Mouse (Mus musculus) bone marrow, adult 2 months (tissue): ENCODE measurements at regions not wholly inside any gene's neighbourhood (a gene's known extent, or its start where the extent isn't known, plus 50 kb on each side); places are given as distances from the start of the nearest gene placed in this dataset.

Experiments used
- CTCF ChIP-seq: fragments of 200-500 bp; IDR thresholded peaks from 2 replicates; pipeline ENCODE4 v1.5.1; 2011; ENCODE audit warnings: low read length, control low read depth; ENCODE audit not compliant: control insufficient read depth, insufficient read depth
- POLR2A ChIP-seq: fragments of 200-500 bp; IDR thresholded peaks from 2 replicates; pipeline ENCODE4 v1.6.1; 2011; ENCODE audit warnings: low read depth, mild to moderate bottlenecking, control low read depth, low read length, borderline replicate concordance; ENCODE audit not compliant: control insufficient read depth

DNA sequence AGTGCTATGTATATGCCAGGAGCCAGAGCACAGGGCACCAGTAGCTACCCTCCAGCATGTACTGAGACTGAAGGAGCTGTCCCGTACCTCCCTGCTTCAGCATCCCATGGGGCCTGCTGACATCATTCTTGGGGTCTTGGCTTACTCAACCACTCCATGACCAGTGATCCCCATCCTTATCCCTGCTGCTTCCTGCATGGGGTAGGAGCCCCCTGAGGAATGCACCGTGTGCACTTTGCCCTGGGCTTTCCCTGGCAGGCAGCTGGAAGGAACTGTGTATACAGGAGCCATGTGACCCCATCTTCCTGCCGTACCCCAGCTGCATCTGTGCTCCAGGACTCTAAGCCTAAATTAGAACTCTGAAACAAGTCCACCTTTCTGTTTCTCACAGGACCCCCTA is 70.3 kb upstream of the Ccnd1 start:
- no peak for TF ChIP-seq CTCF
- no peak for TF ChIP-seq POLR2A
